In genomic region chr2:9881051-9881591, GRCm38 (mm10) we compare ENCODE assay signal across 9 mouse cellular contexts. TPM values are rescaled to one million over a fixed set of nuclear protein-coding genes. Genes with fewer than 3 reads are reported as not detected.
DNase-seq lines count a peak whose midpoint lies in the region; ATAC-seq and TF ChIP-seq lines count a peak whose summit lies in the region.
"Had no signal": no experiment of that assay in that cellular context is flagged by ENCODE, and none has a peak within 500 bp of the region (broad histone marks: within the 10 kb centered on the region; RNA-seq: fewer than 3 reads in every experiment).

4930412O13Rik (plus strand) TSS chr2:9881252.

- ATAC-seq in heart, postnatal 0 days (ENCODE audit: insufficient read depth, low read depth), result no peak
- no peak for ATAC-seq in erythroblast, adult 5-6 weeks (replicated peaks; ENCODE audit: low FRiP score, poor library complexity, severe bottlenecking)

- H3K27ac ChIP-seq in heart, postnatal 0 days (ENCODE audit: low read depth), result peak within 1 kb of the TSS; percentile 12; the same call in 1 of the 2 replicates
- H3K27ac ChIP-seq: macrophage had no signal

- H3K4me2 ChIP-seq in heart, postnatal 0 days (ENCODE audit: low read depth, low read length), result peak within 1 kb of the TSS; percentile 99

- H3K27me3 ChIP-seq in heart, postnatal 0 days (ENCODE audit: control insufficient read depth, insufficient read depth, low read length), result peaks cover 95% of the 10 kb centered on the region

- no peaks in the 10 kb centered on the region for H3K36me3 ChIP-seq in heart, postnatal 0 days (replicated peaks; ENCODE audit: control insufficient read depth, insufficient read depth, low read length)

- DNase-seq in adrenal gland, postnatal 14 days, result peak; percentile 20
- DNase-seq in adrenal gland, adult 8-10 months, result no peak
- peak; percentile 83 for DNase-seq in 3134 (ENCODE audit: extremely low read depth, insufficient read length, low spot score)
- no peak for DNase-seq in heart, postnatal 0 days (ENCODE audit: low spot score)
- DNase-seq in lung, postnatal 4 days, result peak; percentile 25 to 39
- no peak for DNase-seq in cerebellum, adult 11-12 months
- DNase-seq in frontal cortex, postnatal 10 days (ENCODE audit: low spot score in 2 of 2), result no peak

- no peak for TF ChIP-seq CTCF in heart, postnatal 0 days (IDR thresholded peaks at IDR 0.05; ENCODE audit: low read depth)

- peak within 1 kb of the TSS; percentile 15; the same call in 1 of the 2 replicates for H3K9ac ChIP-seq in heart, postnatal 0 days (replicated peaks; ENCODE audit: low read depth, low read length)

- peak within 1 kb of the TSS; percentile 74 for H3K4me3 ChIP-seq in heart, postnatal 0 days (ENCODE audit: low read depth, low read length)

- H3K9me3 ChIP-seq in heart, postnatal 0 days (replicated peaks; ENCODE audit: control insufficient read depth, low read length), result no peaks in the 10 kb centered on the region

- no peak for TF ChIP-seq EP300 in heart, postnatal 0 days (IDR thresholded peaks at IDR 0.05; ENCODE audit: low read depth)

- H3K4me1 ChIP-seq in heart, postnatal 0 days (ENCODE audit: control insufficient read depth, insufficient read depth), result peaks cover 15% of the 10 kb centered on the region

- under 1% methylated on average over 26 of the region's 35 CpGs for WGBS in heart, postnatal 0 days

RNA-seq across cellular contexts. Expression of gene 4930412O13Rik, which starts in this region (rescaled TPM):
- 1.3 and 1.4 TPM in 2 replicates for total RNA-seq in adrenal gland, postnatal 14 days (2021)
- 1 to 10 TPM in 3 of 4 experiments, under 1 TPM in 1; 0.78 to 3.3 (median 2.8) TPM for total RNA-seq in adrenal gland, adult 8-10 months (2022)
- not detected in 2 replicates for total RNA-seq in heart, postnatal 0 days (2014; rRNA removed; ENCODE audit: low replicate concordance)
- polyA plus RNA-seq in heart, postnatal 0 days (2015; fragmentation: Nextera tagmentation; extraction: Ambion mirVana), result not detected in 2 replicates
- not detected in 2 replicates for total RNA-seq in erythroblast, adult 5-6 weeks (2015; ENCODE audit: low replicate concordance)
- total RNA-seq in erythroblast, adult 5-6 weeks (2017; ENCODE audit: low replicate concordance), result not detected in 2 replicates
- polyA plus RNA-seq: macrophage had no signal

Comparison
In these comparisons a context has a peak if more than half of its experiments do, and no peak if none do; other contexts are left out.
1. DNase-seq: peak in adrenal gland, postnatal 14 days (single experiment), 3134 (single experiment) and lung, postnatal 4 days (2 of 2); none in adrenal gland, adult 8-10 months (single experiment), heart, postnatal 0 days (single experiment), cerebellum, adult 11-12 months (single experiment) and frontal cortex, postnatal 10 days (0 of 2).